Mouse (Mus musculus) heart, postnatal 25 days (tissue): ENCODE results near the gene Hsd3b7. TPM values are rescaled to one million over a fixed set of nuclear protein-coding genes. Genes with fewer than 3 reads are reported as not detected.

Source experiments
- DNase-seq: peaks from one replicate; pipeline ENCODE4 v3.0.0; 2022; ENCODE audit warnings: low spot score
- intact Hi-C: fragments of 180-260 bp; cut with DNase I; formaldehyde crosslinking; loops from one replicate; pipeline ENCODE4 v1.15.1; 2025
- total RNA-seq, 2 experiments: library from RNA; stranded (reverse); gene quantifications; 2 replicates each; pipeline ENCODE4 v1.2.3; 2021

The Hsd3b7 gene
- total RNA-seq, 2 experiments from 2014 or later, result 15.4 to 16.0 TPM

- intact Hi-C loops, result no loop called here
- DNase-seq, result no peak
Measured at GRCm38 (mm10) chr7:127849973-127850875, 49.8 kb downstream of the Hsd3b7 start.

GRCm38 (mm10) chr7:127850906-127851305, 50.5 kb downstream of the Hsd3b7 start:
- DNase-seq, result no peak
- intact Hi-C loops, result no loop called here

Other genes starting within 250 kb of the Hsd3b7 start
- gene Tmem265, start 239.2 kb upstream of the Hsd3b7 start, total RNA-seq, result not detected
- 10 to 100 TPM; 15.6 to 18.9 TPM for gene Phkg2, start 227.3 kb upstream of the Hsd3b7 start, total RNA-seq
- gene Ccdc189, start 212.0 kb upstream of the Hsd3b7 start, total RNA-seq, result 10 to 100 TPM; 11.3 to 11.4 TPM
- 10 to 100 TPM; 37.8 to 44.8 TPM for gene Rnf40, start 211.8 kb upstream of the Hsd3b7 start, total RNA-seq
- gene Zfp629, start 184.8 kb upstream of the Hsd3b7 start, total RNA-seq, result 10 to 100 TPM; 22.2 to 25.5 TPM
- 10 to 100 TPM; 36.6 to 41.5 TPM for gene Bcl7c, start 91.7 kb upstream of the Hsd3b7 start, total RNA-seq
- gene Ctf1, start 87.9 kb upstream of the Hsd3b7 start, total RNA-seq, result 1 to 10 TPM; 7.1 to 9.3 TPM
- not detected for gene Ctf2, start 68.4 kb upstream of the Hsd3b7 start, total RNA-seq
- gene Fbxl19, start 56.1 kb upstream of the Hsd3b7 start, total RNA-seq, result 1 to 10 TPM; 3.0 to 4.2 TPM
- gene Orai3, start 30.8 kb upstream of the Hsd3b7 start, total RNA-seq, result 10 to 100 TPM; 16.5 to 19.4 TPM
- gene Setd1a, start 23.9 kb upstream of the Hsd3b7 start, total RNA-seq, result 10 to 100 TPM; 18.8 to 21.1 TPM
- 1 to 10 TPM; 2.0 to 3.6 TPM for gene Gm49388, start 15.0 kb upstream of the Hsd3b7 start, total RNA-seq
- 10 to 100 TPM; 61.4 to 68.7 TPM for gene Stx4a, start 23.7 kb downstream of the Hsd3b7 start, total RNA-seq
- gene Stx1b, start 23.9 kb downstream of the Hsd3b7 start, total RNA-seq, result under 1 TPM; 0.39 to 0.42 TPM
- gene Zfp646, start 75.6 kb downstream of the Hsd3b7 start, total RNA-seq, result 10 to 100 TPM; 17.2 to 18.4 TPM
- gene Zfp668, start 76.2 kb downstream of the Hsd3b7 start, total RNA-seq, result 1 to 10 TPM; 3.4 to 4.7 TPM
- gene Prss53, start 90.4 kb downstream of the Hsd3b7 start, total RNA-seq, result 1 to 10 TPM in 1 of 2 experiments, under 1 TPM in 1; 0.99 to 1.3 TPM
- gene Gm21974, start 94.8 kb downstream of the Hsd3b7 start, total RNA-seq, result not detected
- 10 to 100 TPM; 15.2 to 22.0 TPM for gene Vkorc1, start 95.0 kb downstream of the Hsd3b7 start, total RNA-seq
- gene Bckdk, start 103.5 kb downstream of the Hsd3b7 start, total RNA-seq, result 100 to 1,000 TPM in 1 of 2 experiments, 10 to 100 TPM in 1; 98.8 to 104 TPM
- gene Kat8, start 111.9 kb downstream of the Hsd3b7 start, total RNA-seq, result 10 to 100 TPM; 12.3 to 13.5 TPM
- not detected for gene Prss8, start 129.5 kb downstream of the Hsd3b7 start, total RNA-seq
- gene Prss36, start 146.1 kb downstream of the Hsd3b7 start, total RNA-seq, result 1 to 10 TPM; 7.5 to 8.1 TPM
- 100 to 1,000 TPM; 139 to 171 TPM for gene Fus, start 166.9 kb downstream of the Hsd3b7 start, total RNA-seq
- gene Pycard, start 193.3 kb downstream of the Hsd3b7 start, total RNA-seq, result 10 to 100 TPM; 10.3 to 10.9 TPM
- gene Trim72, start 203.3 kb downstream of the Hsd3b7 start, total RNA-seq, result 100 to 1,000 TPM; 301 to 325 TPM